Mouse (Mus musculus) ES-Bruce4 (cell line): ENCODE data around the gene Ctsk. TPM values are rescaled to one million over a fixed set of nuclear protein-coding genes. Genes with fewer than 3 reads are reported as not detected.

Experiments
- H3K27ac ChIP-seq: 2 replicates; pipeline ENCODE4 v1.5.1; 2012; ENCODE audit warnings: low read length, inconsistent platforms; ENCODE audit not compliant: insufficient read depth
- H3K27me3 ChIP-seq: 2 replicates; pipeline ENCODE4 v1.6.1; 2012; ENCODE audit warnings: mild to moderate bottlenecking, low read length, inconsistent platforms; ENCODE audit not compliant: control insufficient read depth, poor library complexity, insufficient read depth, severe bottlenecking
- H3K36me3 ChIP-seq: 2 replicates; pipeline ENCODE4 v1.6.1; 2012; ENCODE audit warnings: inconsistent platforms, mild to moderate bottlenecking, low read length, moderate library complexity; ENCODE audit not compliant: control insufficient read depth, poor library complexity, insufficient read depth, severe bottlenecking
- H3K4me1 ChIP-seq: one replicate; pipeline ENCODE4 v1.8.1; 2011; ENCODE audit warnings: low read length; ENCODE audit not compliant: control insufficient read depth, insufficient read depth
- H3K4me3 ChIP-seq: 2 replicates; pipeline ENCODE4 v1.5.1; 2011; ENCODE audit warnings: low read depth, mild to moderate bottlenecking, low read length
- H3K9ac ChIP-seq: 2 replicates; pipeline ENCODE4 v1.6.1; 2012; ENCODE audit warnings: low read depth, mild to moderate bottlenecking, inconsistent platforms; ENCODE audit not compliant: poor library complexity, severe bottlenecking
- H3K9me3 ChIP-seq: replicated peaks from 2 replicates; pipeline ENCODE4 v1.6.1; 2012; ENCODE audit warnings: mild to moderate bottlenecking, low read length, inconsistent platforms; ENCODE audit not compliant: control insufficient read depth, poor library complexity, insufficient read depth, severe bottlenecking
- CTCF ChIP-seq: IDR thresholded peaks from one replicate; pipeline ENCODE4 v1.8.1; 2011; ENCODE audit warnings: low read depth, low read length
- EP300 ChIP-seq: IDR thresholded peaks from 2 replicates; pipeline ENCODE4 v1.6.1; 2011; ENCODE audit warnings: low read depth, low read length; ENCODE audit not compliant: insufficient read depth
- POLR2A ChIP-seq: IDR thresholded peaks from one replicate; pipeline ENCODE4 v1.8.1; 2011; ENCODE audit warnings: low read length; ENCODE audit not compliant: insufficient read depth
- polyA plus RNA-seq: library from polyadenylated mRNA; stranded (reverse); fragments of >200 nt; gene quantifications from 2 replicates; pipeline ENCODE4 v1.2.4, GENCODE M21; 2011; ENCODE audit warnings: low read depth; ENCODE audit not compliant: missing spikeins, insufficient read depth, insufficient read length

Gene Ctsk
- polyA plus RNA-seq, 1 experiment, result not detected

DNA sequence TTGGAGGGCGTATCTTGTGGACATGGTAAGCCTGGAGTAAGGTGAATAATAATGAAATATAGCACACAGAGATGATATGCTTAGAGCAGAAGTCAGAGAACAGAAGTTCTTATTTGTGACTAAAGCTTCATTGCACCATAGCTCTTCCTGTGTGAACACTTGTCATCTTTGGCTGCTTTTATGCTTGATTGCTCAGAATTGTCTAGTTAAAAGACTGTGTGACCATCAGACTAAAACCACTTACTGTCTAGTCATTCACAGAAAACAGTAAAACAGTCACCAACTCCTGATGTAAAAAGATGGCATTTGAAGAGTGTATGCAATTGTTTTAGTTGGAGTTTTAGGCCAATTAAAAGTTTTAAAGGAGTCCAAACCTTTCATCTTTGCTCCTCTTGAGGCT, 20.1 kb upstream of the Ctsk start:
- Histone ChIP-seq H3K4me1 (no peaks in the 10 kb centered on the region), H3K27me3 (no peaks in the 10 kb centered on the region), H3K36me3 (peaks cover 36% of the 10 kb centered on the region), H3K27ac (no peak overlapping the region), H3K9me3 (no peaks in the 10 kb centered on the region), H3K4me3 (no peak overlapping the region), H3K9ac (no peak overlapping the region)
- no peak for TF ChIP-seq EP300

DNA sequence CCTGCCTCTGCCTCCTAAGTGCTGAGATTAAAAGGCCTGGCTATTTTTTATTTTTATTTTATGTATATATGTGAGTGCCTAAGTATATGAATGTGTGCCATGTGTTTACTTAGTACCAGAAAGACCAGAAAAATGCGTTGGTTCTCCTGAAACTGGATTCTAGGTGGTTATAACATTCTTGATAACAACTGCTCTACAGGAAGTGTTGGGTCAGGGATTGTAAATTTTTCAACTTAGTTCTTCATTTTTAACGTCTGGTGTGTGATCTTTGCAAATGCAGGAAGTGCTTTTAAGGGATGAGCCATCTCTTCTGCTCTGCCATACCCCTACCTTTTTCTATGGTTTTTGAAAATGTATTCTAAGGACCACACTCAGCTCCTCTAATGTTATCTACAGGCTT, 12.6 kb upstream of the Ctsk start:
- Histone ChIP-seq H3K4me3 (no peak overlapping the region), H3K36me3 (peaks cover 32% of the 10 kb centered on the region), H3K9me3 (no peaks in the 10 kb centered on the region), H3K27ac (no peak overlapping the region), H3K9ac (no peak overlapping the region), H3K4me1 (no peaks in the 10 kb centered on the region), H3K27me3 (no peaks in the 10 kb centered on the region)
- TF ChIP-seq CTCF, result no peak
- no peak for TF ChIP-seq EP300
- TF ChIP-seq POLR2A, result no peak

DNA sequence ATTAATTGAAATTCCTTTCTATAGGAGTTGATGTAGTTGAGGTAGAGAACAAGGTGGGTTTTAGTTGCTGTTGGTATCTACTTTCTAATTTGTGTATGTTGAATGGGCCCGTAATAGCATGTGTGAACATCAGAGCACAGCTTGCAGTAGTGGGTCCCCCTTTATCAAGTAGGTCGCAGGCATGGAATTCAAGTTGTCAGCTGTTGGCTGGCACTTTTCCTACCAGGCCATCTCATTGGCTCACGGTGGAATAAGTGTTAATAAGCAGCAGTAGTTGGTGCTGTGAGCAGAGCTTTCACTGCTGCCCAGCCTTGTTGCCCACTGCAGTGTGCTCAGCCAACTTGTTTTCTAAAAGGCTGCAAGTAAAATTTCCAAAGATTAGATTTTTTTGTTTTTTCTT, 10.4 kb upstream of the Ctsk start:
- no peak for TF ChIP-seq CTCF
- TF ChIP-seq POLR2A, result no peak
- TF ChIP-seq EP300, result no peak
- no peaks in the 10 kb centered on the region for H3K4me1 ChIP-seq
- H3K27me3 ChIP-seq, result no peaks in the 10 kb centered on the region
- H3K4me3 ChIP-seq, result no peak overlapping the region
- no peak overlapping the region for H3K27ac ChIP-seq
- no peaks in the 10 kb centered on the region for H3K9me3 ChIP-seq
- no peak overlapping the region for H3K9ac ChIP-seq
- peaks cover 38% of the 10 kb centered on the region for H3K36me3 ChIP-seq

DNA sequence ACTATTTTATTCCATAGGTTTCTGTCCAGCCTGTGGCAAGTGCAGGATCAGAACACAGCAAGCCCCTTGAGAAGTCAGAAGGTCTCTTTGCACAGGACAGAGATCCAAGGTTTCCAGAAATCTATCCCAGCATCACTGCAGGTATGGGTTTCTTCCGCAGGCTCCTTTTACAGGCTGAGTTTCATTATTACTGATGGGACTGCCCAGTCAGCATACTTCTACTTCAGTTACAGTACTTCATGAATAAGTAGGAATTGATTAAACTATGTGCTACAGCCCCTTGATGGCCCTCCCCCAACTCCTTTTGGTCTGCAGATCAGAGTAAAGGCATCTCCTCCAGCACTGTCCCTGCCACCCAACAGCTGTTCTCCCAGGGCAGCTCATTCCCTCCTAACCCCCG, 8.8 kb upstream of the Ctsk start:
- TF ChIP-seq POLR2A, result no peak
- no peak for TF ChIP-seq CTCF
- no peak for TF ChIP-seq EP300
- Histone ChIP-seq H3K36me3 (peaks cover 46% of the 10 kb centered on the region), H3K9ac (no peak overlapping the region)

DNA sequence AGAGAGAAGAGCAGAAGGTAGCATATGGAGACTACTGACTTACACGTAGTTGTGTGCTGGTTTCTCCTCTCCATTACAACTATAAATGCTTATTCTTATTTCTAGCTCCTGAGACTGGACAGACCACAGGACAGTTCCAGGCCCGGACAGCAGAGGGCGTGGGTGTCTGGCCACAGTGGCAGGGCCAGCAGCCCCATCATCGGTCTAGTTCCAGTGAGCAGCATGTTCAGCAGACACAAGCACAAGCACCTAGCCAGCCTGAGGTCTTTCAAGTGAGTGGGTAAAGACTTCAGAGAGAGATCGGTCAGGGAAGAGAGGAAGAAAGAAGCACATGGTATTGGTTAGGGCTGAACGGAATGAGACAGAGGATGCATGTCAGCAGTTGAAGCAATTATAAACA, 4.7 kb upstream of the Ctsk start:
- peak; percentile 89 for TF ChIP-seq CTCF
- TF ChIP-seq EP300, result no peak
- no peak for TF ChIP-seq POLR2A
- Histone ChIP-seq H3K4me3 (no peak overlapping the region), H3K27ac (no peak overlapping the region), H3K4me1 (no peaks in the 10 kb centered on the region), H3K9me3 (no peaks in the 10 kb centered on the region), H3K36me3 (peaks cover 41% of the 10 kb centered on the region), H3K9ac (no peak overlapping the region), H3K27me3 (no peaks in the 10 kb centered on the region)

More for the DNA sequence above, 8.8 kb upstream of the Ctsk start:
- Histone ChIP-seq H3K4me3 (no peak overlapping the region), H3K4me1 (no peaks in the 10 kb centered on the region), H3K27ac (no peak overlapping the region), H3K27me3 (no peaks in the 10 kb centered on the region), H3K9me3 (no peaks in the 10 kb centered on the region)

DNA sequence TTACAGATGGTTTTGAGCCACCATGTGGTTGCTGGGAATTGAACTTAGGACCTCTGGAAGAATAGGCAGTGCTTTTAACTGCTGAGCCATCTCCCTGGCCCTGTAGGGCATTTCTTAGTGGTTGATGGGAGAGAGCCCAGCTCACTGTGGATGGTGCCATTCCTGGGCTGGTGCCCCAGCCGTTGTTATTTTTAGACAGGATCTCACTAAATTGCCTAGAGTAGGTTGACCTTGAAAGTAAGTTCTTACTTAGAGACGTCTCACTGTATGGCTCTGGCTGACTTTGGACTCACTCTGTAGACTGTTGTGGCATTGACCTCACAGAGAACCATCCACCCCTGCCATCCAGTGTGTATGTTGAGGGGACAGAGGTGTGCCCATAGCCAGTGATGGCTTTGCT, 827 bp upstream of the Ctsk start:
- no peak overlapping the region for H3K27ac ChIP-seq
- no peak overlapping the region for H3K9ac ChIP-seq
- H3K4me1 ChIP-seq, result no peaks in the 10 kb centered on the region
- TF ChIP-seq CTCF, result no peak
- no peak for TF ChIP-seq POLR2A
- no peak for TF ChIP-seq EP300
- no peaks in the 10 kb centered on the region for H3K27me3 ChIP-seq
- H3K4me3 ChIP-seq, result no peak overlapping the region
- H3K9me3 ChIP-seq, result no peaks in the 10 kb centered on the region
- H3K36me3 ChIP-seq, result peaks cover 20% of the 10 kb centered on the region

DNA sequence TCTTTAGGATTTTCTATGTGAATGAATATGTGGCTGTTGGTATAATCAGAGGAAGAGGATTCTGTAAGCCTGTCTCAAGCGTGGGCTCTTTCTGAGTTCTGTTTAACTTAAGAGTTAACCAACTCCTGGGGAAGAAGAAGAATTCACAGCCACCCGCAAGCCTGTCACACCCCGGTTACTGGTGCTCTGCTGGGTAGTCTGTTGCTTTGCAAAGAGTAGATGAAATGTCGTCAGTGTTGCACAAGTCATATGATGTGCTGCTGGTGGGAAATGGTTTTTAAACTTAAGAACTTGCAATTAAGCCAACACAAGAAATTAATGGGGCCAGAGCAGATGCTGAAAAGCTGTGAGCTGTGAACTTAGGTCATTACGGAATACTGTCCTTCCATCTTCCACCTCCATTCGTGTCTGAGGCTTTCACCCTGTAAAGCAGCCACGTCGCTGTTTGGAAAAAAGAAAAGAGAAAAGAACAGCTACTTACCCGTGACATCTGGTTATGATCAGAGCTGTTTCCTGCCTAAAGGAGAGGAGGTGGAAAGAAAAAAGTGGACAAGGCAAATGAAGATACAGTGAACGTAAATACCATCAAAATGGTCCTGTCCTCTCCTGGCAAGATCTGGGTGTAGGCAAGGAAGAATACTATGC, 562 bp downstream of the Ctsk start:
- Histone ChIP-seq H3K4me1 (no peaks in the 10 kb centered on the region), H3K4me3 (no peak overlapping the region), H3K27ac (no peak overlapping the region), H3K9ac (no peak overlapping the region), H3K9me3 (no peaks in the 10 kb centered on the region), H3K27me3 (no peaks in the 10 kb centered on the region), H3K36me3 (peaks cover 12% of the 10 kb centered on the region)
- TF ChIP-seq POLR2A (no peak), EP300 (no peak), CTCF (no peak)
